Mouse (Mus musculus) MEL (cell line): Measurements from ENCODE around the gene Trir. TPM values are rescaled to one million over a fixed set of nuclear protein-coding genes. Genes with fewer than 3 reads are reported as not detected.

Source experiments
- DNase-seq: peaks from one replicate; pipeline ENCODE4 v3.0.0; 2011; ENCODE audit warnings: low read depth, low spot score
- H3K27ac ChIP-seq: 2 replicates; pipeline ENCODE4 v1.5.1; 2012; ENCODE audit warnings: low read depth, mild to moderate bottlenecking, control low read depth, low read length, moderate library complexity; ENCODE audit not compliant: control insufficient read depth
- H3K27me3 ChIP-seq, 2 experiments: fragments of 150-350 bp in 1 of 2; sonication (generic) in 1 of 2; 2 replicates each; pipeline ENCODE4 v1.6.1; 2012; ENCODE audit warnings: low read length in 2 of 2, mild to moderate bottlenecking in 2 of 2, improper control_type of control experiment in 1 of 2, moderate library complexity in 1 of 2; ENCODE audit not compliant: insufficient read depth in 2 of 2, control insufficient read depth in 1 of 2
- H3K36me3 ChIP-seq, 2 experiments: 2 replicates each; pipeline ENCODE4 v1.6.1; 2012 to 2014; ENCODE audit warnings: low read length in 2 of 2, improper control_type of control experiment in 1 of 2, inconsistent platforms in 1 of 2, mild to moderate bottlenecking in 1 of 2; ENCODE audit not compliant: insufficient read depth in 2 of 2, control insufficient read depth in 1 of 2
- H3K4me1 ChIP-seq, 2 experiments: fragments of 150-350 bp in 1 of 2; sonication (generic) in 1 of 2; 2 replicates each; pipeline ENCODE4 v1.6.1; 2012; ENCODE audit warnings: low read length in 2 of 2, improper control_type of control experiment in 1 of 2, mild to moderate bottlenecking in 1 of 2; ENCODE audit not compliant: insufficient read depth in 2 of 2, control insufficient read depth in 1 of 2
- H3K4me3 ChIP-seq, 2 experiments: fragments of 150-350 bp in 1 of 2; sonication (generic) in 1 of 2; 2 replicates each; pipeline ENCODE4 v1.5.1; 2012; ENCODE audit warnings: low read depth in 2 of 2, low read length in 2 of 2, mild to moderate bottlenecking in 2 of 2, moderate library complexity in 2 of 2, control low read depth in 1 of 2, improper control_type of control experiment in 1 of 2; ENCODE audit not compliant: control insufficient read depth in 1 of 2, insufficient read depth in 1 of 2
- H3K79me2 ChIP-seq: 2 replicates; pipeline ENCODE4 v1.6.1; 2012; ENCODE audit warnings: mild to moderate bottlenecking, low read length, moderate library complexity; ENCODE audit not compliant: control insufficient read depth, poor library complexity, insufficient read depth
- H3K9ac ChIP-seq: 2 replicates; pipeline ENCODE4 v1.6.1; 2012; ENCODE audit warnings: low read depth, mild to moderate bottlenecking, control low read depth, low read length, moderate library complexity; ENCODE audit not compliant: control insufficient read depth, poor library complexity, severe bottlenecking
- H3K9me3 ChIP-seq: fragments of 150-350 bp; sonication (generic); replicated peaks from 2 replicates; pipeline ENCODE4 v1.6.1; 2012; ENCODE audit warnings: mild to moderate bottlenecking, low read length, improper control_type of control experiment, moderate library complexity; ENCODE audit not compliant: insufficient read depth
- CHD1 ChIP-seq: IDR thresholded peaks from 2 replicates; pipeline ENCODE4 v1.6.1; 2012; ENCODE audit warnings: low read depth, mild to moderate bottlenecking, inconsistent platforms, low read length, improper control_type of control experiment
- CHD2 ChIP-seq: IDR thresholded peaks from 2 replicates; pipeline ENCODE4 v1.6.1; 2011; ENCODE audit warnings: low read length, improper control_type of control experiment
- E2F4 ChIP-seq: IDR thresholded peaks from 2 replicates; pipeline ENCODE4 v1.6.1; 2011; ENCODE audit warnings: low read depth, low read length, improper control_type of control experiment, borderline replicate concordance
- EP300 ChIP-seq, 2 experiments: IDR thresholded peaks; 2 replicates each; pipeline ENCODE4 v1.6.1; 2011; ENCODE audit warnings: improper control_type of control experiment in 2 of 2, low read length in 2 of 2, low read depth in 1 of 2, mild to moderate bottlenecking in 1 of 2
- ETS1 ChIP-seq: IDR thresholded peaks from 2 replicates; pipeline ENCODE4 v1.6.1; 2012; ENCODE audit warnings: low read depth, mild to moderate bottlenecking, inconsistent platforms, low read length, improper control_type of control experiment, moderate library complexity
- HCFC1 ChIP-seq: IDR thresholded peaks from 2 replicates; pipeline ENCODE4 v1.6.1; 2012; ENCODE audit warnings: low read depth, mild to moderate bottlenecking, inconsistent platforms, low read length, improper control_type of control experiment, moderate library complexity
- JUND ChIP-seq: IDR thresholded peaks from 2 replicates; pipeline ENCODE4 v1.6.1; 2011; ENCODE audit warnings: low read depth, mild to moderate bottlenecking, improper control_type of control experiment, low read length
- MAFK ChIP-seq: IDR thresholded peaks from 2 replicates; pipeline ENCODE4 v1.6.1; 2011; ENCODE audit warnings: low read depth, mild to moderate bottlenecking, low read length, improper control_type of control experiment, borderline replicate concordance
- MAX ChIP-seq: IDR thresholded peaks from 2 replicates; pipeline ENCODE4 v1.6.1; 2011; ENCODE audit warnings: low read length, improper control_type of control experiment
- MAZ ChIP-seq: IDR thresholded peaks from 2 replicates; pipeline ENCODE4 v1.6.1; 2012; ENCODE audit warnings: low read depth, mild to moderate bottlenecking, inconsistent platforms, low read length, improper control_type of control experiment
- MEF2A ChIP-seq: IDR thresholded peaks from 2 replicates; pipeline ENCODE4 v1.6.1; 2014; ENCODE audit warnings: low read depth, mild to moderate bottlenecking, inconsistent platforms, low read length, improper control_type of control experiment; ENCODE audit not compliant: poor library complexity, insufficient replicate concordance, severe bottlenecking; ENCODE audit errors: extremely low read depth
- MYC ChIP-seq: IDR thresholded peaks from 2 replicates; pipeline ENCODE4 v1.6.1; 2011; ENCODE audit warnings: low read depth, mild to moderate bottlenecking, low read length, improper control_type of control experiment, moderate library complexity
- NRF1 ChIP-seq: IDR thresholded peaks from 2 replicates; pipeline ENCODE4 v1.6.1; 2014; ENCODE audit warnings: low read depth, mild to moderate bottlenecking, inconsistent platforms, low read length, improper control_type of control experiment, moderate library complexity; ENCODE audit not compliant: poor library complexity, insufficient read depth, severe bottlenecking
- POLR2AphosphoS5 ChIP-seq: IDR thresholded peaks from 2 replicates; pipeline ENCODE4 v1.6.1; 2012; ENCODE audit warnings: low read depth, borderline replicate concordance, mild to moderate bottlenecking, inconsistent platforms, low read length, moderate library complexity, mixed read lengths
- SIN3A ChIP-seq: IDR thresholded peaks from 2 replicates; pipeline ENCODE4 v1.6.1; 2012; ENCODE audit warnings: low read length, improper control_type of control experiment, inconsistent platforms
- TAL1 ChIP-seq: IDR thresholded peaks from 2 replicates; pipeline ENCODE4 v1.6.1; 2012; ENCODE audit warnings: mild to moderate bottlenecking, inconsistent platforms, low read length, moderate library complexity, mixed read lengths
- TBP ChIP-seq: IDR thresholded peaks from 2 replicates; pipeline ENCODE4 v1.8.0; 2011; ENCODE audit warnings: low read depth, low read length, improper control_type of control experiment
- USF2 ChIP-seq, 2 experiments: IDR thresholded peaks; 2 replicates each; pipeline ENCODE4 v1.6.1; 2011 to 2012; ENCODE audit warnings: improper control_type of control experiment in 2 of 2, low read length in 2 of 2, borderline replicate concordance in 1 of 2, inconsistent platforms in 1 of 2, low read depth in 1 of 2, mild to moderate bottlenecking in 1 of 2; ENCODE audit not compliant: insufficient read depth in 1 of 2
- ZC3H11A ChIP-seq: IDR thresholded peaks from 2 replicates; pipeline ENCODE4 v1.6.1; 2012; ENCODE audit warnings: low read depth, mild to moderate bottlenecking, inconsistent platforms, low read length, improper control_type of control experiment
- ZMIZ1 ChIP-seq: IDR thresholded peaks from 2 replicates; pipeline ENCODE4 v1.6.1; 2012; ENCODE audit warnings: low read depth, mild to moderate bottlenecking, inconsistent platforms, low read length, improper control_type of control experiment, moderate library complexity
- ZNF384 ChIP-seq: IDR thresholded peaks from 2 replicates; pipeline ENCODE4 v1.6.1; 2012; ENCODE audit warnings: low read depth, mild to moderate bottlenecking, inconsistent platforms, low read length, improper control_type of control experiment
- polyA plus RNA-seq, 2 experiments: library from polyadenylated mRNA; stranded (reverse) in 1 of 2; unstranded in 1 of 2; fragments of >175 nt in 1 of 2; fragments of >200 nt in 1 of 2; gene quantifications; 2 replicates each; pipeline versions ENCODE4 v1.2.1 to v1.2.4; 2012; ENCODE audit warnings: low replicate concordance in 2 of 2, low read depth in 1 of 2; ENCODE audit not compliant: insufficient read length in 2 of 2, insufficient read depth in 1 of 2, missing spikeins in 1 of 2
- total RNA-seq: library from RNA; depleted of rRNA; stranded (reverse); fragments of 300-350 nt; gene quantifications from 2 replicates; pipeline ENCODE4 v1.2.3, GENCODE M21; 2012

Gene Trir
- total and polyA plus RNA-seq, 3 experiments = 264 to 442 (median 283) TPM

DNA sequence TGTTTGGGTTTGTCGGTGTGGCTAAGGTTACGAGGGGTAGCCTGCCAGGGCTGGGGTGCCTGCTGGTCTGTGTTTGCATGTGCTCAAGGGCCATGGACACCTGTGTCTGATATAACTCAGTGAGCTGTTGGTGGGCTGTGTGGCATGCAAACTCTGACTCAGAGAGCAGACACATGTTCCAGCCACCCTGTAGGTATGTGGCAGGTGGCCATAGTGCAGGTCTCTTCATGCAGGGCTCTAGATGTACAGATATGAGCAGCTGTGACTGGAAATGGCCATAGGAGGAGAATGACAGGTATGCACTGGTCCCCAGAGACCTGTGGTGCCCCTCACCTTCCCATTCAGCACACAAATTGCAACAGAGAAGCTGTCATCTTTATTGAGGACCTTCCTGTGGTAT lies 40.5 kb downstream of the Trir start:
- TF ChIP-seq ETS1 = no peak
- TF ChIP-seq POLR2AphosphoS5 = no peak
- TF ChIP-seq NRF1 = no peak
- no peak for TF ChIP-seq EP300 (IDR thresholded peaks at IDR 0.05; ENCODE audit: low read depth in 1 of 2, low read length in 2 of 2)
- no peak for TF ChIP-seq MAX
- TF ChIP-seq CHD2 = no peak
- TF ChIP-seq USF2 (IDR thresholded peaks at IDR 0.05; ENCODE audit: borderline replicate concordance in 1 of 2, insufficient read depth in 1 of 2, low read depth in 1 of 2, low read length in 2 of 2) = no peak
- TF ChIP-seq ZC3H11A = no peak
- TF ChIP-seq MAZ = no peak
- TF ChIP-seq MAFK = no peak
- TF ChIP-seq E2F4 = no peak
- no peak for TF ChIP-seq HCFC1
- no peak for TF ChIP-seq TAL1
- TF ChIP-seq MYC = no peak
- no peaks in the 10 kb centered on the region for H3K27me3 ChIP-seq
- no peak overlapping the region for H3K4me3 ChIP-seq
- H3K79me2 ChIP-seq = peaks cover 5% of the 10 kb centered on the region
- H3K36me3 ChIP-seq = peaks cover 0 to 8% of the 10 kb centered on the region in 2 experiments; a peak in 3 of 4 replicates
- H3K9ac ChIP-seq = no peak overlapping the region
- no peak for DNase-seq
- H3K4me1 ChIP-seq = peaks cover 2 to 9% of the 10 kb centered on the region in 2 experiments; a peak in 3 of 4 replicates
- H3K9me3 ChIP-seq = no peaks in the 10 kb centered on the region
- no peak overlapping the region for H3K27ac ChIP-seq

DNA sequence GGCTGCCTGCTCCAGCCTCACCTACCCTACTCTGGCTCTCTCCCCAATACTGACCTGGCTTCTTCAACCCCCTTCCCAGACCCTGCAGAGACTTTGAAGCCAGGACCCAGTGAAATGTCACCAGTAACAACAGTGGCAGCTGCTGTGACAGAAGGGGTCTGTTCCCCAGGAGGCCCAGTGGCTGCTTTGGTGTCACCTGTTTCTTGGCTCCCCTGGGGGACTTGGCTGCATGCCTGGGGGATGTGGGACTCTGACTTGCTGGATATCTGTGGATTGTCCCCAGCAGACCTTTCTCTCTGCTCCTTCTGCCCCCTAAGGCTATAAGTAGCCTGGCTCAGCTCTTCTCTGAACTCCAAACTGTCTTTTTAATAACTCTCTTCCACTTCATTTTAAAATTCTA lies 41.4 kb downstream of the Trir start, which contains the start of gene Gm5741:
Gene Gm5741 (minus strand): TSS at position 1 of the 400 bp plus-strand sequence.
- Histone ChIP-seq H3K4me3 (no peak within 1 kb of the TSS), H3K9me3 (no peaks in the 10 kb centered on the region), H3K36me3 (peaks cover 0 to 8% of the 10 kb centered on the region in 2 experiments; a peak in 3 of 4 replicates), H3K27me3 (no peaks in the 10 kb centered on the region), H3K9ac (no peak within 1 kb of the TSS), H3K27ac (no peak within 1 kb of the TSS), H3K79me2 (peaks cover 9% of the 10 kb centered on the region), H3K4me1 (peaks cover 2 to 10% of the 10 kb centered on the region in 2 experiments; a peak in 3 of 4 replicates)
- DNase-seq = no peak
- TF ChIP-seq ZMIZ1 (no peak), EP300 (IDR thresholded peaks at IDR 0.05; ENCODE audit: low read depth in 1 of 2, low read length in 2 of 2) (no peak), JUND (no peak), ZNF384 (no peak), TBP (no peak), CHD2 (no peak), MEF2A (no peak), SIN3A (no peak), CHD1 (no peak)
